In genomic region chr5:24704615-24705014, GRCm38 (mm10) we compare ENCODE assay signal across 32 mouse cellular contexts. TPM values are rescaled to one million over a fixed set of nuclear protein-coding genes. Genes with fewer than 3 reads are reported as not detected.
DNase-seq lines count a peak whose midpoint lies in the region; ATAC-seq lines count a peak whose summit lies in the region.
"Had no signal": no experiment of that assay in that cellular context is flagged by ENCODE, and none has a peak within 500 bp of the region (broad histone marks: within the 10 kb centered on the region; RNA-seq: fewer than 3 reads in every experiment).

No protein-coding gene starts in this region.

- WGBS in kidney, embryonic 16.5 days, result 67% methylated on average over 8 of the region's 8 CpGs

- no peaks in the 10 kb centered on the region for H3K27me3 ChIP-seq in kidney, embryonic 16.5 days (ENCODE audit: insufficient read depth, low read length)
- H3K27me3 ChIP-seq in megakaryocyte, embryonic 14.5 days (replicated peaks), result no peaks in the 10 kb centered on the region
- H3K27me3 ChIP-seq: CH12.LX; heart, embryonic 12.5 days; heart, embryonic 15.5 days; hindbrain, embryonic 13.5 days had no signal

- H3K9me3 ChIP-seq in kidney, embryonic 16.5 days (ENCODE audit: low read length), result no peaks in the 10 kb centered on the region
- no peaks in the 10 kb centered on the region for H3K9me3 ChIP-seq in megakaryocyte, embryonic 14.5 days
- H3K9me3 ChIP-seq: G1E; heart, embryonic 12.5 days; heart, embryonic 15.5 days; hindbrain, embryonic 10.5 days; hindbrain, embryonic 13.5 days had no signal

- DNase-seq in kidney, adult 8-10 months, result no peak
- peak; percentile 72 for DNase-seq in NIH3T3 (ENCODE audit: low read depth)
- DNase-seq in MN1 (ENCODE audit: low spot score), result no peak
- DNase-seq in cerebellum, adult 9-10 months, result no peak
- DNase-seq: adrenal gland, adult 8-10 months; adrenal gland, postnatal 25 days; B cell, adult 2 months; cerebellum, adult 11-12 months; cerebellum, adult 8-10 months; cerebellum, postnatal 14 days; forebrain, postnatal 0 days; gastrocnemius, postnatal 25 days; heart, adult 18-20 months; heart, postnatal 10 days; heart, postnatal 36 days had no signal

- peaks cover 75% of the 10 kb centered on the region for H3K36me3 ChIP-seq in kidney, embryonic 16.5 days (ENCODE audit: insufficient read depth, low read length)
- peaks cover 99% of the 10 kb centered on the region for H3K36me3 ChIP-seq in megakaryocyte, embryonic 14.5 days (replicated peaks; ENCODE audit: low read length)

- peak; percentile 52; the same call in 1 of the 2 replicates for ATAC-seq in kidney, embryonic 16.5 days (ENCODE audit: low FRiP score, low TSS enrichment)
- no peak for ATAC-seq in megakaryocyte, adult 5-6 weeks (ENCODE audit: poor library complexity, severe bottlenecking)
- ATAC-seq: activated CD4-positive, CD25-positive, alpha-beta regulatory T cell, adult 4 months; forebrain, embryonic 14.5 days; forebrain, postnatal 0 days; hindbrain, embryonic 16.5 days had no signal

- H3K27ac ChIP-seq in kidney, embryonic 16.5 days (ENCODE audit: low read length), result no peak overlapping the region
- H3K27ac ChIP-seq: heart, embryonic 15.5 days; hindbrain, embryonic 10.5 days; hindbrain, embryonic 13.5 days had no signal

- H3K4me2 ChIP-seq in kidney, embryonic 16.5 days (replicated peaks; ENCODE audit: low read depth, low read length), result no peak overlapping the region
- H3K4me2 ChIP-seq: heart, embryonic 12.5 days; heart, embryonic 15.5 days; hindbrain, embryonic 13.5 days had no signal

- H3K9ac ChIP-seq in kidney, embryonic 16.5 days (replicated peaks; ENCODE audit: low read length), result no peak overlapping the region
- H3K9ac ChIP-seq: forebrain, postnatal 0 days; heart, embryonic 12.5 days; heart, embryonic 15.5 days; hindbrain, embryonic 13.5 days had no signal

- no peak overlapping the region for H3K4me3 ChIP-seq in kidney, embryonic 16.5 days (ENCODE audit: low read length)
- peak overlapping the region; percentile 42 for H3K4me3 ChIP-seq in megakaryocyte, embryonic 14.5 days (replicated peaks)
- H3K4me3 ChIP-seq: heart, embryonic 12.5 days; heart, embryonic 15.5 days; hindbrain, embryonic 10.5 days; hindbrain, embryonic 13.5 days had no signal

- no peaks in the 10 kb centered on the region for H3K4me1 ChIP-seq in kidney, embryonic 16.5 days (ENCODE audit: insufficient read depth, low read length)
- peaks cover 15% of the 10 kb centered on the region for H3K4me1 ChIP-seq in megakaryocyte, embryonic 14.5 days
- H3K4me1 ChIP-seq: heart, embryonic 12.5 days; hindbrain, embryonic 13.5 days had no signal

RNA-seq across cellular contexts. Expression of gene Nub1, which starts 19.3 kb away (rescaled TPM):
- 39.9 and 43.3 TPM in 2 replicates for polyA plus RNA-seq in kidney, embryonic 16.5 days (2015; fragmentation: Nextera tagmentation; extraction: Ambion mirVana)
- 37.7 and 58.3 TPM in 2 replicates for polyA plus RNA-seq in megakaryocyte, embryonic 14.5 days (2012; ENCODE audit: insufficient read depth, low replicate concordance)
- total RNA-seq in megakaryocyte, adult 5-6 weeks (2015), result 38.3 and 39.9 TPM in 2 replicates
- total RNA-seq in megakaryocyte, adult 5-6 weeks (2017), result 61.5 and 67.3 TPM in 2 replicates

RNA-seq across cellular contexts. Expression of gene Wdr86, which starts 25.9 kb away (rescaled TPM):
- 35.4 and 35.9 TPM in 2 replicates for polyA plus RNA-seq in kidney, embryonic 16.5 days (2015; fragmentation: Nextera tagmentation; extraction: Ambion mirVana)
- polyA plus RNA-seq in megakaryocyte, embryonic 14.5 days (2012; ENCODE audit: insufficient read depth, low replicate concordance), result not detected in 2 replicates
- total RNA-seq in megakaryocyte, adult 5-6 weeks (2015), result 0.18 TPM in 1 of 2 replicates, not detected in the other
- 0.12 and 0.55 TPM in 2 replicates for total RNA-seq in megakaryocyte, adult 5-6 weeks (2017)
- total RNA-seq: gastrocnemius, postnatal 25 days had no signal
- polyA plus RNA-seq: G1E had no signal

RNA-seq across cellular contexts. Expression of gene Crygn, which starts 53.2 kb away (rescaled TPM):
- polyA plus RNA-seq in kidney, embryonic 16.5 days (2015; fragmentation: Nextera tagmentation; extraction: Ambion mirVana), result 1.5 and 3.9 TPM in 2 replicates
- not detected in 2 replicates for polyA plus RNA-seq in megakaryocyte, embryonic 14.5 days (2012; ENCODE audit: insufficient read depth, low replicate concordance)
- total RNA-seq in megakaryocyte, adult 5-6 weeks (2015), result 2.3 and 3.7 TPM in 2 replicates
- not detected in 2 replicates for total RNA-seq in megakaryocyte, adult 5-6 weeks (2017)
- total RNA-seq: G1E; gastrocnemius, adult 8-10 months; gastrocnemius, postnatal 25 days; heart, adult 18-20 months; heart, postnatal 10 days; heart, postnatal 36 days had no signal
- polyA plus RNA-seq: brain, embryonic 14.5 days; embryonic facial prominence, embryonic 11.5 days; embryonic facial prominence, embryonic 14.5 days; forebrain, embryonic 11.5 days had no signal

Comparison
In these comparisons a context has a peak if more than half of its experiments do, and no peak if none do; other contexts are left out.
1. RNA of gene Wdr86, which starts 25.9 kb away (polyA plus RNA-seq): 35.4 to 35.9 TPM in kidney, embryonic 16.5 days; not detected in megakaryocyte, embryonic 14.5 days; every median in the first group is over 10 times any median in the second.